Mouse (Mus musculus) stomach, postnatal 0 days (tissue): ENCODE data around the gene Wwox. TPM values are rescaled to one million over a fixed set of nuclear protein-coding genes. Genes with fewer than 3 reads are reported as not detected.

Source experiments
- ATAC-seq: fragments of 200-750 bp; cut with Nextera tagmentation; 2 replicates; pipeline ENCODE4 v1.8.0; 2017; ENCODE audit not compliant: low FRiP score, low TSS enrichment
- DNase-seq: peaks from one replicate; pipeline ENCODE4 v3.0.0-alpha.2; 2016; ENCODE audit warnings: low spot score
- H3K27ac ChIP-seq: fragments of 300-500 bp; sonication (generic); replicated peaks from 2 replicates; pipeline ENCODE4 v1.5.1; 2014; ENCODE audit warnings: mild to moderate bottlenecking, control low read depth
- H3K27me3 ChIP-seq: fragments of 300-500 bp; sonication (generic); 2 replicates; pipeline ENCODE4 v1.6.1; 2014; ENCODE audit warnings: low read length; ENCODE audit not compliant: control insufficient read depth, insufficient read depth
- H3K36me3 ChIP-seq: fragments of 300-500 bp; sonication (generic); 2 replicates; pipeline ENCODE4 v1.6.1; 2014; ENCODE audit warnings: low read length, mixed read lengths; ENCODE audit not compliant: control insufficient read depth, insufficient read depth
- H3K4me1 ChIP-seq: fragments of 300-500 bp; sonication (generic); replicated peaks from 2 replicates; pipeline ENCODE4 v1.6.1; 2014; ENCODE audit warnings: antibody characterized with exemption; ENCODE audit not compliant: control insufficient read depth, insufficient read depth
- H3K4me2 ChIP-seq: fragments of 300-500 bp; sonication (generic); replicated peaks from 2 replicates; pipeline ENCODE4 v1.6.1; 2014; ENCODE audit warnings: low read depth, mild to moderate bottlenecking, control low read depth, moderate library complexity
- H3K4me3 ChIP-seq: fragments of 300-500 bp; sonication (generic); 2 replicates; pipeline ENCODE4 v1.5.1; 2014; ENCODE audit warnings: low read depth, low read length, control low read depth
- H3K9ac ChIP-seq: fragments of 300-500 bp; sonication (generic); 2 replicates; pipeline ENCODE4 v1.6.1; 2014; ENCODE audit warnings: mild to moderate bottlenecking, low read length, control low read depth, mixed read lengths
- H3K9me3 ChIP-seq: fragments of 300-500 bp; sonication (generic); 2 replicates; pipeline ENCODE4 v1.6.1; 2016; ENCODE audit warnings: low read length; ENCODE audit not compliant: control insufficient read depth
- CTCF ChIP-seq: IDR thresholded peaks from 2 replicates; pipeline ENCODE4 v1.5.1; 2016; ENCODE audit warnings: antibody characterized with exemption, low read depth, mild to moderate bottlenecking, moderate library complexity
- EP300 ChIP-seq: optimal IDR thresholded peaks from 2 replicates; pipeline ENCODE3; 2016; ENCODE audit warnings: antibody characterized with exemption
- WGBS: fragments of 180-500 bp; shearing (Covaris S2); extraction: QIAGEN DNeasy Blood & Tissue Kit; methylation state at CpG from one replicate; pipeline ENCODE4 v1.1.7; 2014; 5-methylcytosine and 5-hydroxymethylcytosine counted together
- polyA plus RNA-seq: library from polyadenylated mRNA; unstranded; fragments of >200 nt; fragmentation: Nextera tagmentation; extraction: Ambion mirVana; gene quantifications from 2 replicates; pipeline ENCODE4 v1.2.1, GENCODE M21; 2015

Wwox gene
- polyA plus RNA-seq, 1 experiment from 2014 or later = 9.2 TPM

- H3K4me1 ChIP-seq = no peaks in the 10 kb centered on the region
- no peaks in the 10 kb centered on the region for H3K9me3 ChIP-seq
- no peak overlapping the region for H3K4me2 ChIP-seq
- no peaks in the 10 kb centered on the region for H3K36me3 ChIP-seq
- WGBS = 65% methylated on average over 6 of the region's 6 CpGs
- H3K4me3 ChIP-seq = no peak overlapping the region
- DNase-seq = no peak
- H3K27me3 ChIP-seq = no peaks in the 10 kb centered on the region
- no peak overlapping the region for H3K9ac ChIP-seq
- TF ChIP-seq CTCF = no peak
- no peak for TF ChIP-seq EP300
- no peak for ATAC-seq
- no peak overlapping the region for H3K27ac ChIP-seq
These were observed 226.1 kb downstream of the Wwox start for GRCm38 (mm10) chr8:114665521-114665920.

DNA sequence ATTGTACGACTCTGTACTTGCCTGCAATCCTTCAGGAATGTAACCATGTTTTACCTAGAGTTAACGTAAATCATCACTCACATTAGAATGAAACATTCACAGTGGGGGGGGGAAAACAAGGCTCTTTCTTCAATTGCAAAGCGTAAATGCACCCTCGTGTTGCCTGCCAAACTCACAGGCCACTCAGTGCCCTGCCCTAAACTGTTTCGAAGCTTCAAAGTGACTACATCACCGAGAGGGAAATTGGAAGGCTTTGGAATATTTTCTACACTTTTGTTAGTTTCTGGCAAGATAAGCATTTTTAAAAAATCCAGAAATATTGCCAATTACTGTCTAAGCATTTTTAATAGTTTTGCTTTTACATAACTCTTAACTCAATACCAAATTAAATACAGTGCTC lies 231.3 kb downstream of the Wwox start:
- no peaks in the 10 kb centered on the region for H3K4me1 ChIP-seq
- DNase-seq = no peak
- no peak overlapping the region for H3K27ac ChIP-seq
- ATAC-seq = no peak
- TF ChIP-seq EP300 (no peak), CTCF (no peak)
- H3K4me3 ChIP-seq = no peak overlapping the region
- H3K4me2 ChIP-seq = no peak overlapping the region
- H3K9me3 ChIP-seq = no peaks in the 10 kb centered on the region
- H3K9ac ChIP-seq = no peak overlapping the region
- no peaks in the 10 kb centered on the region for H3K36me3 ChIP-seq
- H3K27me3 ChIP-seq = no peaks in the 10 kb centered on the region
- WGBS = 35% methylated on average over 6 of the region's 6 CpGs

DNA sequence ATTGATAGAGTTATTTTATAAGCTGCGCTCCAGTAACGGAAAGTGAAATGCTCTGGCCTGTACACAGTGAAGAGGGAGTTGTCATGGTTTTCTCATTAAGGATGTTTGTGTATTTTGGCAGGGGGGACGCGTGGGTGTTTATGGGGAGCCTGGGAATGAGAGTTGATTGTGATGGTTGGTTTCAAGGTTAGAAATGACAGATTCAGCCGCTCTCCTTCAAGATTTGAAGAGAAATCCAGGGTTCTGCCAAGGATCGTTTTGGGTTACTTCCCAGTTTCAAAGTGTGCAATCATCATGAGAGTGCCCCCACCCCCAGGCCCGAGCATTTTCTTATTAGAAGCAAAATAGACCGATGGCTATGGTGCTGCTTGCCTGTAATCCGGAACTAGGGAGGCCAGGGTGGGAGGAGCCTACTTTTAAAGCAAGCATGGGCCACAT lies 231.8 kb downstream of the Wwox start:
- H3K36me3 ChIP-seq = no peaks in the 10 kb centered on the region
- ATAC-seq = no peak
- no peak overlapping the region for H3K4me3 ChIP-seq
- peak; percentile 19 for DNase-seq
- WGBS = 48% methylated on average over 9 of the region's 9 CpGs
- H3K9me3 ChIP-seq = no peaks in the 10 kb centered on the region
- H3K27me3 ChIP-seq = no peaks in the 10 kb centered on the region
- H3K27ac ChIP-seq = no peak overlapping the region
- H3K4me1 ChIP-seq = no peaks in the 10 kb centered on the region
- no peak overlapping the region for H3K4me2 ChIP-seq
- TF ChIP-seq EP300 = no peak
- no peak for TF ChIP-seq CTCF
- no peak overlapping the region for H3K9ac ChIP-seq

GRCm38 (mm10) chr8:114673416-114673815 lies 234.0 kb downstream of the Wwox start:
- 95% methylated on average over 3 of the region's 3 CpGs for WGBS
- no peak for TF ChIP-seq EP300
- no peak for TF ChIP-seq CTCF
- Histone ChIP-seq H3K27ac (no peak overlapping the region), H3K4me2 (no peak overlapping the region), H3K9ac (no peak overlapping the region), H3K4me1 (no peaks in the 10 kb centered on the region), H3K36me3 (no peaks in the 10 kb centered on the region), H3K27me3 (no peaks in the 10 kb centered on the region), H3K9me3 (no peaks in the 10 kb centered on the region), H3K4me3 (no peak overlapping the region)
- ATAC-seq = no peak
- DNase-seq = no peak

DNA sequence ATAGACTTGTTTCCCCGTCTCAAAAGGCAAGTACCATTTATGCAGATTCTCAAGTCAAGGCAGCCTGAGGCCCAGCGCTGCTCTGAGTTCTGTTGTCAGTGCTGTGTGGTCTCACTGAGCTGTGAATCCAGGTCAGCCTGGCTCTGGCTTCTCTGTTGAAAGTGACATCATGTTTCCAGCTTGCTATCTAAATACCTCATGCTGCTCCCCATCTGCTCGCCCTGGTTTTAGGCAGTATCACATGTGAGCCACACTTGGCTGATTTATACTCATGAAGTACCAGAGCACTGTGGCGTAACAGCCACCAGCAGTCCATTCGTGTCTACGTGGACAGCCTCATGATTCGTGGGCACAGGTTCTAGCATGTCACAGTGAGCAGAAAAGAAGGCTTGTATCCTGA lies 235.7 kb downstream of the Wwox start:
- H3K27me3 ChIP-seq = no peaks in the 10 kb centered on the region
- no peak for TF ChIP-seq EP300
- TF ChIP-seq CTCF = no peak
- H3K4me3 ChIP-seq = no peak overlapping the region
- no peaks in the 10 kb centered on the region for H3K36me3 ChIP-seq
- WGBS = 74% methylated on average over 7 of the region's 7 CpGs
- no peak for ATAC-seq
- no peaks in the 10 kb centered on the region for H3K4me1 ChIP-seq
- no peak for DNase-seq
- H3K9me3 ChIP-seq = no peaks in the 10 kb centered on the region
- no peak overlapping the region for H3K9ac ChIP-seq
- no peak overlapping the region for H3K27ac ChIP-seq
- no peak overlapping the region for H3K4me2 ChIP-seq

DNA sequence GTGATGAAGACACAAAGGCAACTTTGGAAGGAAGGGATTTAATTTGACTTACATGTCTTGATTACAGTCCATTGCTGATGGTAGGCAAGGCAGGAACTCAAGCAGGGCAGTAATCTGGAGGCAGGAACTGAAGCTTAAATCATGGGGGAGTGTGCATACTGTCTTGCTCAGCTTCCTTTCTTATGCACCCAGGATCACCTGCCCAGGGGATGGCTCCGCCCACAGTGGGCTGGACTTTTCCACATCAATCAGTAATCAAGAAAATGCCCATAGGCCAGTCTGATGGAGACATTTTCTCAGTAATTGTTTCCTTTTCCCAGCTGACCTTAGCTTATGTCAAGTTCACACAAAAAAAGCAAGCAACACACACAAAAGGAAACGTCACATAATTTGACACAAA lies 237.5 kb downstream of the Wwox start:
- no peak overlapping the region for H3K27ac ChIP-seq
- H3K9me3 ChIP-seq = no peaks in the 10 kb centered on the region
- no peak for TF ChIP-seq CTCF
- no peak for TF ChIP-seq EP300
- ATAC-seq (no peak), DNase-seq (no peak)
- H3K27me3 ChIP-seq = no peaks in the 10 kb centered on the region
- 80% methylated on average over 2 of the region's 2 CpGs for WGBS
- H3K36me3 ChIP-seq = no peaks in the 10 kb centered on the region
- H3K4me1 ChIP-seq = no peaks in the 10 kb centered on the region
- no peak overlapping the region for H3K9ac ChIP-seq
- no peak overlapping the region for H3K4me2 ChIP-seq
- H3K4me3 ChIP-seq = no peak overlapping the region
